Mouse (Mus musculus) bone marrow, adult 2 months (tissue): ENCODE measurements around the gene Napsa.

ENCODE experiments used
- CTCF ChIP-seq: fragments of 200-500 bp; IDR thresholded peaks from 2 replicates; pipeline ENCODE4 v1.5.1; 2011; ENCODE audit warnings: low read length, control low read depth; ENCODE audit not compliant: control insufficient read depth, insufficient read depth
- POLR2A ChIP-seq: fragments of 200-500 bp; IDR thresholded peaks from 2 replicates; pipeline ENCODE4 v1.6.1; 2011; ENCODE audit warnings: low read depth, mild to moderate bottlenecking, control low read depth, low read length, borderline replicate concordance; ENCODE audit not compliant: control insufficient read depth

GRCm38 (mm10) chr7:44547041-44547440 is 25.1 kb upstream of the Napsa start:
- no peak for TF ChIP-seq POLR2A
- TF ChIP-seq CTCF = no peak
